Mouse (Mus musculus): ENCODE measurements around the gene Adam1b. TPM values are rescaled to one million over a fixed set of nuclear protein-coding genes. Genes with fewer than 3 reads are reported as not detected.
"Not testable (repeated sequence)": the region's sequence is repeated elsewhere in the genome, so short reads cannot be mapped to it uniquely, and the experiment has no call there.

Adam1b gene
- polyA plus RNA-seq, 1 experiment from 2014 or later, result not detected

- Histone ChIP-seq H3K4me2 (ENCODE audit: low read depth, low read length) (no peak overlapping the region), H3K9ac (replicated peaks; ENCODE audit: low read length) (no peak overlapping the region), H3K27me3 (ENCODE audit: control insufficient read depth, insufficient read depth, low read length) (no peaks in the 10 kb centered on the region), H3K4me3 (ENCODE audit: low read depth, low read length) (no peak overlapping the region), H3K4me1 (ENCODE audit: control insufficient read depth, insufficient read depth, low read length) (no peaks in the 10 kb centered on the region), H3K36me3 (replicated peaks; ENCODE audit: control insufficient read depth, insufficient read depth, low read depth, low read length) (peaks cover 17% of the 10 kb centered on the region), H3K27ac (replicated peaks; ENCODE audit: low read depth, low read length) (no peak overlapping the region), H3K9me3 (replicated peaks; ENCODE audit: control insufficient read depth, low read length) (no peaks in the 10 kb centered on the region)
- DNase-seq (ENCODE audit: low spot score) (no peak), ATAC-seq (replicated peaks; ENCODE audit: insufficient number of reproducible peaks, low FRiP score, low TSS enrichment, low read depth) (no peak)
- 85% methylated on average over 14 of the region's 14 CpGs for WGBS
These were observed 22.7 kb upstream of the Adam1b start for GRCm38 (mm10) chr5:121525774-121526450.

- 90% methylated on average over 11 of the region's 17 CpGs for WGBS
- not testable (repeated sequence) for H3K27ac ChIP-seq (replicated peaks; ENCODE audit: low read depth, low read length); DNase-seq (ENCODE audit: low spot score); H3K36me3 ChIP-seq (replicated peaks; ENCODE audit: control insufficient read depth, insufficient read depth, low read depth, low read length); H3K9me3 ChIP-seq (replicated peaks; ENCODE audit: control insufficient read depth, low read length); H3K4me2 ChIP-seq (ENCODE audit: low read depth, low read length); H3K4me1 ChIP-seq (ENCODE audit: control insufficient read depth, insufficient read depth, low read length); H3K27me3 ChIP-seq (ENCODE audit: control insufficient read depth, insufficient read depth, low read length); ATAC-seq (replicated peaks; ENCODE audit: insufficient number of reproducible peaks, low FRiP score, low TSS enrichment, low read depth); H3K9ac ChIP-seq (replicated peaks; ENCODE audit: low read length); H3K4me3 ChIP-seq (ENCODE audit: low read depth, low read length)
These were observed 16.5 kb upstream of the Adam1b start for GRCm38 (mm10) chr5:121519758-121520157.

- Histone ChIP-seq H3K36me3 (replicated peaks; ENCODE audit: control insufficient read depth, insufficient read depth, low read depth, low read length) (no peaks in the 10 kb centered on the region; the same call in 1 of the 2 replicates), H3K27me3 (ENCODE audit: control insufficient read depth, insufficient read depth, low read length) (no peaks in the 10 kb centered on the region), H3K4me1 (ENCODE audit: control insufficient read depth, insufficient read depth, low read length) (no peaks in the 10 kb centered on the region), H3K27ac (replicated peaks; ENCODE audit: low read depth, low read length) (no peak overlapping the region), H3K4me3 (ENCODE audit: low read depth, low read length) (no peak overlapping the region), H3K4me2 (ENCODE audit: low read depth, low read length) (no peak overlapping the region), H3K9ac (replicated peaks; ENCODE audit: low read length) (no peak overlapping the region), H3K9me3 (replicated peaks; ENCODE audit: control insufficient read depth, low read length) (no peaks in the 10 kb centered on the region)
- ATAC-seq (replicated peaks; ENCODE audit: insufficient number of reproducible peaks, low FRiP score, low TSS enrichment, low read depth), result no peak
- WGBS, result 94% methylated on average over 9 of the region's 9 CpGs
- DNase-seq (ENCODE audit: low spot score), result no peak
These were observed 15.7 kb upstream of the Adam1b start for GRCm38 (mm10) chr5:121518983-121519382.

- Histone ChIP-seq H3K4me3 (ENCODE audit: low read depth, low read length) (no peak overlapping the region), H3K27ac (replicated peaks; ENCODE audit: low read depth, low read length) (no peak overlapping the region), H3K27me3 (ENCODE audit: control insufficient read depth, insufficient read depth, low read length) (no peaks in the 10 kb centered on the region), H3K4me1 (ENCODE audit: control insufficient read depth, insufficient read depth, low read length) (no peaks in the 10 kb centered on the region), H3K9ac (replicated peaks; ENCODE audit: low read length) (no peak overlapping the region), H3K9me3 (replicated peaks; ENCODE audit: control insufficient read depth, low read length) (no peaks in the 10 kb centered on the region), H3K4me2 (ENCODE audit: low read depth, low read length) (no peak overlapping the region), H3K36me3 (replicated peaks; ENCODE audit: control insufficient read depth, insufficient read depth, low read depth, low read length) (no peaks in the 10 kb centered on the region)
- WGBS, result 82% methylated on average over 7 of the region's 7 CpGs
- ATAC-seq (replicated peaks; ENCODE audit: insufficient number of reproducible peaks, low FRiP score, low TSS enrichment, low read depth) (no peak), DNase-seq (ENCODE audit: low spot score) (no peak)
These were observed 6.8 kb upstream of the Adam1b start for GRCm38 (mm10) chr5:121510009-121510408.

- Histone ChIP-seq H3K27me3 (ENCODE audit: control insufficient read depth, insufficient read depth, low read length) (no peaks in the 10 kb centered on the region), H3K9me3 (replicated peaks; ENCODE audit: control insufficient read depth, low read length) (no peaks in the 10 kb centered on the region), H3K27ac (replicated peaks; ENCODE audit: low read depth, low read length) (no peak overlapping the region), H3K4me2 (ENCODE audit: low read depth, low read length) (no peak overlapping the region), H3K9ac (replicated peaks; ENCODE audit: low read length) (no peak overlapping the region), H3K36me3 (replicated peaks; ENCODE audit: control insufficient read depth, insufficient read depth, low read depth, low read length) (no peaks in the 10 kb centered on the region), H3K4me3 (ENCODE audit: low read depth, low read length) (no peak overlapping the region), H3K4me1 (ENCODE audit: control insufficient read depth, insufficient read depth, low read length) (no peaks in the 10 kb centered on the region)
- DNase-seq (ENCODE audit: low spot score) (no peak), ATAC-seq (replicated peaks; ENCODE audit: insufficient number of reproducible peaks, low FRiP score, low TSS enrichment, low read depth) (no peak)
- 97% methylated on average over 1 of the region's 1 CpGs for WGBS
These were observed 3.6 kb upstream of the Adam1b start for GRCm38 (mm10) chr5:121506846-121507245.

- H3K9me3 ChIP-seq (replicated peaks; ENCODE audit: control insufficient read depth, low read length); DNase-seq (ENCODE audit: low spot score); H3K4me2 ChIP-seq (ENCODE audit: low read depth, low read length); H3K9ac ChIP-seq (replicated peaks; ENCODE audit: low read length); H3K4me1 ChIP-seq (ENCODE audit: control insufficient read depth, insufficient read depth, low read length); ATAC-seq (replicated peaks; ENCODE audit: insufficient number of reproducible peaks, low FRiP score, low TSS enrichment, low read depth); H3K27ac ChIP-seq (replicated peaks; ENCODE audit: low read depth, low read length); H3K36me3 ChIP-seq (replicated peaks; ENCODE audit: control insufficient read depth, insufficient read depth, low read depth, low read length); H3K27me3 ChIP-seq (ENCODE audit: control insufficient read depth, insufficient read depth, low read length); H3K4me3 ChIP-seq (ENCODE audit: low read depth, low read length): not testable (repeated sequence)
- 82% methylated on average over 10 of the region's 17 CpGs for WGBS
These were observed 1.7 kb downstream of the Adam1b start for GRCm38 (mm10) chr5:121501424-121501996.

GRCm38 (mm10) chr5:121500719-121501118 is 2.5 kb downstream of the Adam1b start:
- H3K27ac ChIP-seq (replicated peaks; ENCODE audit: low read depth, low read length), result no peak overlapping the region
- ATAC-seq (replicated peaks; ENCODE audit: insufficient number of reproducible peaks, low FRiP score, low TSS enrichment, low read depth) (no peak), DNase-seq (ENCODE audit: low spot score) (no peak)
- no peaks in the 10 kb centered on the region for H3K4me1 ChIP-seq (ENCODE audit: control insufficient read depth, insufficient read depth, low read length)
- H3K36me3 ChIP-seq (replicated peaks; ENCODE audit: control insufficient read depth, insufficient read depth, low read depth, low read length), result no peaks in the 10 kb centered on the region
- H3K9me3 ChIP-seq (replicated peaks; ENCODE audit: control insufficient read depth, low read length), result no peaks in the 10 kb centered on the region
- H3K27me3 ChIP-seq (ENCODE audit: control insufficient read depth, insufficient read depth, low read length), result no peaks in the 10 kb centered on the region
- H3K9ac ChIP-seq (replicated peaks; ENCODE audit: low read length), result no peak overlapping the region
- no peak overlapping the region for H3K4me2 ChIP-seq (ENCODE audit: low read depth, low read length)
- WGBS, result 71% methylated on average over 7 of the region's 7 CpGs
- H3K4me3 ChIP-seq (ENCODE audit: low read depth, low read length), result no peak overlapping the region

GRCm38 (mm10) chr5:121493305-121493704 is 9.9 kb downstream of the Adam1b start:
- H3K9ac ChIP-seq (replicated peaks; ENCODE audit: low read length), result no peak overlapping the region
- WGBS, result 66% methylated on average over 8 of the region's 8 CpGs
- H3K27me3 ChIP-seq (ENCODE audit: control insufficient read depth, insufficient read depth, low read length), result no peaks in the 10 kb centered on the region
- no peak overlapping the region for H3K4me3 ChIP-seq (ENCODE audit: low read depth, low read length)
- DNase-seq (ENCODE audit: low spot score) (no peak), ATAC-seq (replicated peaks; ENCODE audit: insufficient number of reproducible peaks, low FRiP score, low TSS enrichment, low read depth) (no peak)
- no peaks in the 10 kb centered on the region for H3K4me1 ChIP-seq (ENCODE audit: control insufficient read depth, insufficient read depth, low read length)
- H3K4me2 ChIP-seq (ENCODE audit: low read depth, low read length), result no peak overlapping the region
- no peak overlapping the region for H3K27ac ChIP-seq (replicated peaks; ENCODE audit: low read depth, low read length)
- H3K36me3 ChIP-seq (replicated peaks; ENCODE audit: control insufficient read depth, insufficient read depth, low read depth, low read length), result no peaks in the 10 kb centered on the region
- H3K9me3 ChIP-seq (replicated peaks; ENCODE audit: control insufficient read depth, low read length), result no peaks in the 10 kb centered on the region
